Mouse (Mus musculus): ENCODE measurements around the gene Galm.

- no peak for TF ChIP-seq CTCF (IDR thresholded peaks at IDR 0.05; ENCODE audit: borderline replicate concordance, extremely low read depth, insufficient read depth, insufficient read length)
- TF ChIP-seq POLR2A (IDR thresholded peaks at IDR 0.05; ENCODE audit: borderline replicate concordance, extremely low read depth, insufficient read depth, insufficient read length, poor library complexity, severe bottlenecking): no peak
These were observed 92.9 kb downstream of the Galm start for GRCm38 (mm10) chr17:80220131-80220530.
